Mouse (Mus musculus) lung, postnatal 0 days (tissue): ENCODE measurements around the gene Prkag2.
A peak's percentile ranks its signal among the peaks of the same experiment; 100 is the strongest.

Experiments used
- CTCF ChIP-seq: IDR thresholded peaks from 2 replicates; pipeline ENCODE4 v1.5.1; 2016; ENCODE audit warnings: antibody characterized with exemption, mild to moderate bottlenecking
- EP300 ChIP-seq: IDR thresholded peaks from 2 replicates; pipeline ENCODE4 v1.6.1; 2016; ENCODE audit warnings: antibody characterized with exemption, mild to moderate bottlenecking, control low read depth

DNA sequence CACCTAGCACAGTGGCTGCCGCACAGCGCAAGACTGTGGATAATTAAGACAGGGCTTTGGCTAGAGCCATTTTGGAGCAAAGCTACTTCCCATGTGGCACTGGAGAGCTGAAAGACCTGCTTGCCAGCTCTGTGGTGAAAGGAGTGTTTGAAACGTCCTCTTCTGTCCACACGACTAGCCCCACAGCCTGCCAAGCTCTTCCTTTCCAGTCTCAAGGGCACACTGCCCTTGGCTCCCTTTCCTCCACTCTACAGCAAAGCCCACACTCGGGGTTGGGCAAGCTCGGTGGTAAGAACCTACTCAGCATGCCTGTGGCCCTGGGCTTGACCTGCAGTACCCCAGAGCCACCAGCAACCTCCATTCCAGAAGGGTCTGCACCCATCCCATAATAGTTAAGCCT, 118.7 kb downstream of the Prkag2 start:
- TF ChIP-seq EP300 (no peak), CTCF (peak; percentile 21)
